In the genomic region with DNA sequence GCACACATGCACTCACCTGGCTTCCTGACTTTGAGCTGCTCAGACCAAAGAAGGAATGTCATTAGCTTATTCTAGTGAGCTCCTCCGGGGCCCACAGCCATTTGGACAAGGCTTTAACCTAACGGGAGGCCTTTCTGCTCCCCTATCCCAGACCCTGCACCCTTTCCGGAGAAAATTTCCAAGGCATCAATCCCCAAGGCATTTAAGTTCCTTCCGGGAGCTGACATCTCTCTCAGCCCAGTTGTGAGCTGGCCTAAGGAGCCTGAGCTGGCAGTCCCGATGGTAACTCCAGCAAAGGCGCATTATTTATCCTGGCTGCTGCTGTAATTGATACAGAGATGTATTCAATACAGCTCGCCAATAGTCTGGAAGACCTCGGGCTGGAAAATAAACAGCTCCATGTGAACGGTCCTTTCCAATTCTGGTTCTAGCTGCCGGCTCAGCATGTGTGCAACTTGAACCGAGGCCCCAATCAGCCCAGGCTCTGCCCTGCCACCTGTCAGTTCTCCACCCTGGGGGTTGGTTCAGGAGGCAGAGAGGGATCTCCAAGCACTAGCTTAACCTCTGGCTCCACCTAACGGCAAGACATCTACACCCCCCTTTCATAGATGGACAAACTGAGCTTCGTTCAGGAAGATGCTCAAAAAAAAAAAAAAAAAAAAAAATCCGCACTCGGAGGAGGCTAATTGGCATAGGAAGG, we compare ENCODE assay signal across 8 mouse cellular contexts. TPM values are rescaled to one million over a fixed set of nuclear protein-coding genes. Genes with fewer than 3 reads are reported as not detected.
DNase-seq lines count a peak whose midpoint lies in the region; ATAC-seq and TF ChIP-seq lines count a peak whose summit lies in the region.

No protein-coding gene starts in this region.

- H3K36me3 ChIP-seq in embryonic facial prominence, embryonic 10.5 days (replicated peaks) = no peaks in the 10 kb centered on the region; the same call in 1 of the 2 replicates
- H3K36me3 ChIP-seq in heart, embryonic 10.5 days = no peaks in the 10 kb centered on the region
- H3K36me3 ChIP-seq in kidney, embryonic 15.5 days = no peaks in the 10 kb centered on the region
- H3K36me3 ChIP-seq in liver, embryonic 14.5 days (replicated peaks; ENCODE audit: control insufficient read depth, insufficient read depth, low read depth) = peaks cover 7% of the 10 kb centered on the region

- peak overlapping the region; percentile 84 for H3K4me2 ChIP-seq in kidney, embryonic 15.5 days
- H3K4me2 ChIP-seq in liver, embryonic 14.5 days (ENCODE audit: low read depth) = peak overlapping the region; percentile 93

- H3K9ac ChIP-seq in kidney, embryonic 15.5 days = peak overlapping the region; percentile 18; the same call in 1 of the 2 replicates
- H3K9ac ChIP-seq in liver, embryonic 14.5 days (replicated peaks) = peak overlapping the region; percentile 98

- peak; percentile 75 for TF ChIP-seq EP300 in liver, embryonic 14.5 days (IDR thresholded peaks at IDR 0.05; ENCODE audit: low read depth)

- TF ChIP-seq CTCF in liver, embryonic 14.5 days (IDR thresholded peaks at IDR 0.05; ENCODE audit: low read depth) = peak; percentile 96

- peaks cover 65% of the 10 kb centered on the region for H3K4me1 ChIP-seq in embryonic facial prominence, embryonic 10.5 days
- H3K4me1 ChIP-seq in heart, embryonic 10.5 days = peaks cover 57% of the 10 kb centered on the region
- peaks cover 55% of the 10 kb centered on the region for H3K4me1 ChIP-seq in kidney, embryonic 15.5 days
- H3K4me1 ChIP-seq in liver, embryonic 14.5 days (replicated peaks; ENCODE audit: control insufficient read depth in 2 of 2, insufficient read depth in 2 of 2, low read length in 1 of 2) = peaks cover 24 to 38% of the 10 kb centered on the region in 2 experiments

- WGBS in embryonic facial prominence, embryonic 10.5 days = 15% methylated on average over 15 of the region's 15 CpGs
- 26% methylated on average over 15 of the region's 15 CpGs for WGBS in heart, embryonic 10.5 days
- WGBS in kidney, embryonic 15.5 days = 18% methylated on average over 15 of the region's 15 CpGs
- 19% methylated on average over 15 of the region's 15 CpGs for WGBS in liver, embryonic 14.5 days (ENCODE audit: insufficient replicate concordance)

- peak overlapping the region; percentile 95 for H3K27ac ChIP-seq in embryonic facial prominence, embryonic 10.5 days (replicated peaks)
- peak overlapping the region; percentile 77 for H3K27ac ChIP-seq in heart, embryonic 10.5 days
- H3K27ac ChIP-seq in kidney, embryonic 15.5 days = no peak overlapping the region
- peak overlapping the region; percentile 97 for H3K27ac ChIP-seq in liver, embryonic 14.5 days

- peak overlapping the region; percentile 84 for H3K4me3 ChIP-seq in embryonic facial prominence, embryonic 10.5 days
- peak overlapping the region; percentile 82 for H3K4me3 ChIP-seq in heart, embryonic 10.5 days
- H3K4me3 ChIP-seq in kidney, embryonic 15.5 days (replicated peaks) = peak overlapping the region; percentile 80
- H3K4me3 ChIP-seq in liver, embryonic 14.5 days (ENCODE audit: insufficient read depth in 1 of 2, low read depth in 2 of 2, low read length in 2 of 2) = peak overlapping the region; percentile 90 to 95

- H3K27me3 ChIP-seq in embryonic facial prominence, embryonic 10.5 days (replicated peaks; ENCODE audit: low read depth, poor library complexity, severe bottlenecking) = peaks cover 9% of the 10 kb centered on the region
- 0 out of 2 replicates have a peak, but pooled peaks cover 10% of the 10 kb centered on the region for H3K27me3 ChIP-seq in heart, embryonic 10.5 days (ENCODE audit: insufficient read depth, poor library complexity, severe bottlenecking)
- H3K27me3 ChIP-seq in kidney, embryonic 15.5 days = no peaks in the 10 kb centered on the region
- H3K27me3 ChIP-seq in liver, embryonic 14.5 days (ENCODE audit: control insufficient read depth, insufficient read depth, low read length) = peaks cover 3% of the 10 kb centered on the region; the same call in 1 of the 2 replicates

- peak; percentile 20 for DNase-seq in 416B (ENCODE audit: low read depth)
- peak; percentile 15 for DNase-seq in T-cell, adult 2 months (ENCODE audit: low spot score)
- DNase-seq in embryonic facial prominence, embryonic 10.5 days (ENCODE audit: low spot score) = peak; percentile 77
- DNase-seq in heart, embryonic 10.5 days (ENCODE audit: low spot score) = peak; percentile 91
- DNase-seq in liver, embryonic 14.5 days (ENCODE audit: low read depth in 3 of 3, low spot score in 3 of 3) = peak; percentile 90 to 93 (median 92)
- peak; percentile 62 for DNase-seq in neural tube, embryonic 10.5 days (ENCODE audit: extremely low spot score, low spot score)
- DNase-seq in thymus, postnatal 14 days = peak; percentile 56

- H3K9me3 ChIP-seq in embryonic facial prominence, embryonic 10.5 days = no peaks in the 10 kb centered on the region
- no peaks in the 10 kb centered on the region for H3K9me3 ChIP-seq in heart, embryonic 10.5 days
- no peaks in the 10 kb centered on the region for H3K9me3 ChIP-seq in kidney, embryonic 15.5 days (replicated peaks)
- no peaks in the 10 kb centered on the region for H3K9me3 ChIP-seq in liver, embryonic 14.5 days (ENCODE audit: control insufficient read depth, low read length)

- peak; percentile 27; the same call in 1 of the 2 replicates for ATAC-seq in kidney, embryonic 15.5 days (replicated peaks; ENCODE audit: low FRiP score)
- ATAC-seq in liver, embryonic 14.5 days (ENCODE audit: insufficient read depth) = peak; percentile 79

RNA-seq across cellular contexts. Expression of gene Tmcc2, which starts 1.0 kb away (rescaled TPM):
- polyA plus RNA-seq in embryonic facial prominence, embryonic 10.5 days (2016; fragmentation: Nextera tagmentation; extraction: Ambion mirVana) = 10.2 and 11.7 TPM in 2 replicates
- polyA plus RNA-seq in heart, embryonic 10.5 days (2016; fragmentation: Nextera tagmentation; extraction: Ambion mirVana) = 10.1 and 12.6 TPM in 2 replicates
- 11.9 and 15.5 TPM in 2 replicates for polyA plus RNA-seq in kidney, embryonic 15.5 days (2015; fragmentation: Nextera tagmentation; extraction: Ambion mirVana)
- 327 and 335 TPM in 2 replicates for polyA plus RNA-seq in liver, embryonic 14.5 days (2012; rRNA removed)
- polyA plus RNA-seq in liver, embryonic 14.5 days (2014; fragmentation: Nextera tagmentation; extraction: Ambion mirVana) = 285 and 306 TPM in 2 replicates

RNA-seq across cellular contexts. Expression of gene Dstyk, which starts 27.3 kb away (rescaled TPM):
- polyA plus RNA-seq in embryonic facial prominence, embryonic 10.5 days (2016; fragmentation: Nextera tagmentation; extraction: Ambion mirVana) = 13.2 and 13.5 TPM in 2 replicates
- polyA plus RNA-seq in heart, embryonic 10.5 days (2016; fragmentation: Nextera tagmentation; extraction: Ambion mirVana) = 10.6 and 10.8 TPM in 2 replicates
- polyA plus RNA-seq in kidney, embryonic 15.5 days (2015; fragmentation: Nextera tagmentation; extraction: Ambion mirVana) = 15.2 and 15.5 TPM in 2 replicates
- polyA plus RNA-seq in liver, embryonic 14.5 days (2012; rRNA removed) = 3.3 and 4.0 TPM in 2 replicates
- polyA plus RNA-seq in liver, embryonic 14.5 days (2014; fragmentation: Nextera tagmentation; extraction: Ambion mirVana) = 3.6 TPM in 2 replicates

Comparison
In these comparisons a context has a peak if more than half of its experiments do, and no peak if none do; other contexts are left out.
1. DNase-seq: peak in every context shown above with its lines; median percentile 92 in liver, embryonic 14.5 days; 91 in heart, embryonic 10.5 days; 77 in embryonic facial prominence, embryonic 10.5 days; 62 in neural tube, embryonic 10.5 days; 56 in thymus, postnatal 14 days; 20 in 416B; 15 in T-cell, adult 2 months.
2. RNA of gene Tmcc2, which starts 1.0 kb away (polyA plus RNA-seq): 285 to 335 TPM in liver, embryonic 14.5 days; 11.9 to 15.5 TPM in kidney, embryonic 15.5 days, 10.2 to 11.7 TPM in embryonic facial prominence, embryonic 10.5 days and 10.1 to 12.6 TPM in heart, embryonic 10.5 days; every median in the first group is over 10 times any median in the second.
3. Peak in every context shown above with its lines, with median percentiles within 50 percentile points of each other: H3K4me3 ChIP-seq.